Mouse (Mus musculus) C2C12 (cell line): ENCODE results near the gene Zfp69.

ENCODE experiments used
- CTCF ChIP-seq: IDR thresholded peaks from one replicate; pipeline ENCODE4 v1.5.1; 2011; ENCODE audit not compliant: control insufficient read depth, insufficient read depth, insufficient read length
- MAX ChIP-seq: IDR thresholded peaks from one replicate; pipeline ENCODE4 v1.6.1; 2011; ENCODE audit warnings: mild to moderate bottlenecking, control low read depth

GRCm38 (mm10) chr4:120928686-120929085, 22.8 kb downstream of the Zfp69 start:
- TF ChIP-seq MAX = no peak
- TF ChIP-seq CTCF = no peak
